Mouse (Mus musculus) limb, embryonic 14.5 days (tissue): ENCODE results near the gene Sigirr. TPM values are rescaled to one million over a fixed set of nuclear protein-coding genes. Genes with fewer than 3 reads are reported as not detected.

ENCODE experiments used
- ATAC-seq: fragments of 200-750 bp; cut with Nextera tagmentation; 2 replicates; pipeline ENCODE4 v1.8.0; 2017; ENCODE audit warnings: low read depth, moderate number of reproducible peaks, moderate TSS enrichment; ENCODE audit not compliant: low FRiP score
- DNase-seq: peaks from one replicate; pipeline ENCODE4 v3.0.0-alpha.2; 2015; ENCODE audit warnings: low spot score
- H3K27ac ChIP-seq: fragments of 300-500 bp; sonication (generic); replicated peaks from 2 replicates; pipeline ENCODE4 v1.5.1; 2014; ENCODE audit warnings: low read depth, mild to moderate bottlenecking, low read length, moderate library complexity, mixed read lengths
- H3K27me3 ChIP-seq: fragments of 300-500 bp; sonication (generic); 2 replicates; pipeline ENCODE4 v1.6.1; 2014; ENCODE audit warnings: low read length, mixed read lengths; ENCODE audit not compliant: control insufficient read depth, insufficient read depth
- H3K36me3 ChIP-seq: fragments of 300-500 bp; sonication (generic); 2 replicates; pipeline ENCODE4 v1.6.1; 2014; ENCODE audit warnings: mild to moderate bottlenecking, low read length, moderate library complexity, mixed read lengths; ENCODE audit not compliant: control insufficient read depth, insufficient read depth
- H3K4me1 ChIP-seq: fragments of 300-500 bp; sonication (generic); 2 replicates; pipeline ENCODE4 v1.6.1; 2014; ENCODE audit warnings: antibody characterized with exemption, low read length, mixed read lengths; ENCODE audit not compliant: control insufficient read depth, insufficient read depth
- H3K4me2 ChIP-seq: fragments of 300-500 bp; sonication (generic); replicated peaks from 2 replicates; pipeline ENCODE4 v1.6.1; 2014; ENCODE audit warnings: low read depth, mild to moderate bottlenecking, low read length, moderate library complexity; ENCODE audit not compliant: severe bottlenecking
- H3K4me3 ChIP-seq: fragments of 300-500 bp; sonication (generic); replicated peaks from 2 replicates; pipeline ENCODE4 v1.5.1; 2014; ENCODE audit warnings: low read length
- H3K9ac ChIP-seq: fragments of 300-500 bp; sonication (generic); 2 replicates; pipeline ENCODE4 v1.6.1; 2014; ENCODE audit warnings: mild to moderate bottlenecking, low read depth, low read length, moderate library complexity; ENCODE audit not compliant: severe bottlenecking
- H3K9me3 ChIP-seq: fragments of 300-500 bp; sonication (generic); 2 replicates; pipeline ENCODE4 v1.6.1; 2016; ENCODE audit warnings: low read length; ENCODE audit not compliant: control insufficient read depth
- POLR2A ChIP-seq: fragments of 200-500 bp; IDR thresholded peaks from 2 replicates; pipeline ENCODE4 v1.8.0; 2012; ENCODE audit warnings: inconsistent platforms, mild to moderate bottlenecking, moderate library complexity, borderline replicate concordance; ENCODE audit not compliant: insufficient read depth, insufficient read length; ENCODE audit errors: extremely low read depth
- WGBS: fragments of 180-500 bp; shearing (Covaris S2); extraction: QIAGEN DNeasy Blood & Tissue Kit; methylation state at CpG from one replicate; pipeline ENCODE4 v1.1.7; 2014; 5-methylcytosine and 5-hydroxymethylcytosine counted together
- polyA plus RNA-seq, 2 experiments: library from polyadenylated mRNA; depleted of rRNA in 1 of 2; stranded (reverse) in 1 of 2; unstranded in 1 of 2; fragments of >200 nt; fragmentation: Nextera tagmentation in 1 of 2; extraction: Ambion mirVana in 1 of 2; gene quantifications; 2 replicates each; pipeline versions ENCODE4 v1.2.1 to v1.2.3; 2012 to 2014

The Sigirr gene
- polyA plus RNA-seq, 2 experiments = 2.7 to 3.1 TPM

DNA sequence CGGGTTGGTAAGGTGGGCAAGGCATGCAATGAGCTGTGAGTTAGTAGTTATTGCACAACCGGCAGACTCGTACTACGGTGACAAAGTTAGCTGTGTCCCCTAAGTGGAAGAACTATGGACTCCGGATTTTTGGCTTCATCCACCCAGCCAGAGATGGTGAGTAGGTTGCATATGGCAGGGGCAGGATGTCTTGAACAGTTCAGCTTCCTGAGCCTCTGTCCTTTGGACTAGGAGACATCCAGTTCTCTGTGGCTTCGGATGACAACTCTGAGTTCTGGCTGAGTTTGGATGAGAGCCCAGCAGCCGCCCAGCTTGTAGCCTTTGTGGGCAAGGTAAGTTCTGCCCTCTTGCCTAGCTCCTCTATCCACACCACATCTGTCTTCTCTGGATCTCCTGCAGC lies 35.8 kb downstream of the Sigirr start:
- no peak for DNase-seq
- Histone ChIP-seq H3K4me2 (no peak overlapping the region), H3K36me3 (peaks cover 37% of the 10 kb centered on the region), H3K9ac (no peak overlapping the region), H3K4me3 (no peak overlapping the region), H3K9me3 (no peaks in the 10 kb centered on the region), H3K4me1 (peaks cover 3% of the 10 kb centered on the region), H3K27me3 (peaks cover 1% of the 10 kb centered on the region; the same call in 1 of the 2 replicates), H3K27ac (no peak overlapping the region)
- TF ChIP-seq POLR2A = no peak
- 90% methylated on average over 7 of the region's 7 CpGs for WGBS
- ATAC-seq = no peak

DNA sequence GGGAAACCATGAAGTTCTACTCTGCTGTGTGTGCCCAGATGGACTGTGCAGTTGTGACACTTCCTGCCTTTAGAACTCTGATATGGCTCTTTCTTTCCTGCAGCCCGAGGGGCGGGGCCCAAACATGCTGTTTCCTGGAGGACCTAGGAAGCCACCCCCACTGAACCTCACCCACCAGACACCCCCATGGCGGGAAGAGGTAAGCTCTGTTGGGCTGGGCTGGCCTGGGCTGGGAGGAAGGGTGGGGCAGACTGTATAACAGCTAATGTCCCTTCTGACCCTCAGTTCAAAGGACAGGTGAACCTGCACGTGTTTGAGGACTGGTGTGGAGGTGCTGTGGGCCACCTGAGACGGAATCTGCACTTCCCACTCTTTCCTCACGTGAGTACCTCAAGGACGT lies 36.2 kb downstream of the Sigirr start:
- DNase-seq = no peak
- H3K9me3 ChIP-seq = no peaks in the 10 kb centered on the region
- H3K27ac ChIP-seq = no peak overlapping the region
- H3K4me3 ChIP-seq = no peak overlapping the region
- H3K9ac ChIP-seq = no peak overlapping the region
- 90% methylated on average over 7 of the region's 7 CpGs for WGBS
- peaks cover 37% of the 10 kb centered on the region for H3K36me3 ChIP-seq
- no peak for ATAC-seq
- no peak overlapping the region for H3K4me2 ChIP-seq
- H3K27me3 ChIP-seq = no peaks in the 10 kb centered on the region
- TF ChIP-seq POLR2A = no peak
- peaks cover 3% of the 10 kb centered on the region for H3K4me1 ChIP-seq

GRCm38 (mm10) chr7:141063353-141063752 lies 37.0 kb downstream of the Sigirr start:
- 90% methylated on average over 3 of the region's 3 CpGs for WGBS
- Histone ChIP-seq H3K4me3 (no peak overlapping the region), H3K4me1 (peaks cover 3% of the 10 kb centered on the region), H3K27ac (no peak overlapping the region), H3K4me2 (no peak overlapping the region), H3K9ac (no peak overlapping the region), H3K27me3 (no peaks in the 10 kb centered on the region), H3K9me3 (no peaks in the 10 kb centered on the region), H3K36me3 (peaks cover 37% of the 10 kb centered on the region)
- no peak for TF ChIP-seq POLR2A
- DNase-seq (no peak), ATAC-seq (no peak)

DNA sequence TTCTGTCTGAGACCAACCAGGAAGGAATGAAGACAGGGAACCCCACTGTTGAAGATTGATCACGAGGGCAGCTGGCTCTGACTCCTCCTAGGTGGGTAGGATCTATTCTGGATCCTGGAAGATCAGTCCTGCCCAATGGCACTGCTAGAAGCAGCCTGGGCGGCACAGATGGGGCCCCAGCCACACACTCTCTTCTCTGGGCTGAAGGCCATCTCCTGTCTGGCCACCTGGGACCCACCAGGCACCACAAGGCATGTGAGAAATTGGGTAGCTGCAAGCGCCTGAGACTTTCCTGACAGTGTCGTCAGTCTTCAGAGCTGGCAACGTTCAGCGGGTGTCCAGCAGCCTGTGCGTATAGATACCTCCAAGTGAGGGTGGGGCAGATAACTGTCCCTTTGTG lies 37.8 kb downstream of the Sigirr start:
- no peak overlapping the region for H3K4me3 ChIP-seq
- H3K27ac ChIP-seq = no peak overlapping the region
- H3K9me3 ChIP-seq = no peaks in the 10 kb centered on the region
- peaks cover 3% of the 10 kb centered on the region for H3K4me1 ChIP-seq
- no peak overlapping the region for H3K9ac ChIP-seq
- H3K36me3 ChIP-seq = peaks cover 32% of the 10 kb centered on the region
- H3K27me3 ChIP-seq = no peaks in the 10 kb centered on the region
- DNase-seq = no peak
- no peak for ATAC-seq
- WGBS = 90% methylated on average over 7 of the region's 7 CpGs
- TF ChIP-seq POLR2A = no peak
- H3K4me2 ChIP-seq = no peak overlapping the region

GRCm38 (mm10) chr7:141061269-141061692 lies 39.1 kb downstream of the Sigirr start:
- DNase-seq = no peak
- no peaks in the 10 kb centered on the region for H3K9me3 ChIP-seq
- peak overlapping the region; percentile 19; the same call in 1 of the 2 replicates for H3K27ac ChIP-seq
- TF ChIP-seq POLR2A = no peak
- peak overlapping the region; percentile 82 for H3K4me3 ChIP-seq
- no peaks in the 10 kb centered on the region for H3K27me3 ChIP-seq
- H3K36me3 ChIP-seq = peaks cover 32% of the 10 kb centered on the region
- H3K4me1 ChIP-seq = peaks cover 3% of the 10 kb centered on the region
- peak overlapping the region; percentile 87 for H3K9ac ChIP-seq
- ATAC-seq = peak; percentile 39; the same call in 1 of the 2 replicates
- WGBS = 1% methylated on average over 24 of the region's 37 CpGs
- H3K4me2 ChIP-seq = peak overlapping the region; percentile 88
